Mouse (Mus musculus): ENCODE results near the gene Tnpo3.

DNA sequence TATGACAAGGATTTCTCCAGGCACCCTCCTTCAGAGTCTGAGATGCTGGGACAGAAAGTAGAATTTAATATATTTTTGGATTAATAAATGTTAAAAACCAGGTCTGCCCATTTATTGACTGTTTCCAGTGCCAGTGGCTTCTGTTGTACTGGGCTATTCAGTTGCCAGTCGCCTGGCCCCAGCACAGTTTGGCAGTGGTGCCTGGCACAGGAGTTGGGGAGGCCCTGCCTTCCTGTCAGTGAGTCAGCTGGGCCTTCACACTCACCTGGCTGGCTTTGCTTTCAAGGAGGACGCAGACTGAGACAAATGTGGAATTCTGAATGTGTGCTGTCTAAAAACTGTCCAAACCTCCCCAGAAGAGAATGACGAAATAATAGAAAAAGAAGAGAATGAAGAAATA lies 72.5 kb downstream of the Tnpo3 start:
- TF ChIP-seq CTCF (IDR thresholded peaks at IDR 0.05; ENCODE audit: borderline replicate concordance, insufficient read depth, low read depth, low read length) (no peak), POLR2A (IDR thresholded peaks at IDR 0.05; ENCODE audit: borderline replicate concordance, insufficient read depth, low read length) (no peak)

All from cerebellum, adult 2 months (tissue).